Mouse (Mus musculus) inflammation-experienced regulatory T-cells (primary cell): Measurements from ENCODE around the gene Olfr347. TPM values are rescaled to one million over a fixed set of nuclear protein-coding genes. Genes with fewer than 3 reads are reported as not detected.

Experiments
- polyA plus RNA-seq, 2 experiments: library from polyadenylated mRNA; unstranded; fragments of 100-300 nt; shearing (Covaris generic); gene quantifications; one replicate each; pipeline ENCODE4 v1.2.1; 2017

Gene Olfr347
- not detected for polyA plus RNA-seq

DNA sequence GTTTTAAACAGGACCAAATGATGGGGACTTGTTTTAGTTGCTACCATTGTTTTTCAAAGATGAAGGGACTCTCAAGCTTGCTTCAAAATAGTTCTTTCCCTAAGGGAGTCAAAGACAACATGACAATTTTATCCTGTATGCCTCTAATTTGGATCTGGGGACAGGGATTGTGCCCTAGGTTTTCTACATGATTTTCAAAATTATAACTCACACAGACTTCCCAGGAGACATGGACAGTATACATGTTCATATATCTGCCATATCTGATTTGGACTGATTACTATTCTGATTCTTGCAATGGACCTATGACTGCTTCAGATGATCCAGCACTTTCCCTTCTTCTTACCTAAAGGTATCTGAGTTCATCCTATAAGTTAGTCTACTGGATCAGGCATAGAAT, at the start of gene Olfr347:
Gene Olfr347, plus strand, starts transcription at position 301 of the 400 bp plus-strand sequence.

DNA sequence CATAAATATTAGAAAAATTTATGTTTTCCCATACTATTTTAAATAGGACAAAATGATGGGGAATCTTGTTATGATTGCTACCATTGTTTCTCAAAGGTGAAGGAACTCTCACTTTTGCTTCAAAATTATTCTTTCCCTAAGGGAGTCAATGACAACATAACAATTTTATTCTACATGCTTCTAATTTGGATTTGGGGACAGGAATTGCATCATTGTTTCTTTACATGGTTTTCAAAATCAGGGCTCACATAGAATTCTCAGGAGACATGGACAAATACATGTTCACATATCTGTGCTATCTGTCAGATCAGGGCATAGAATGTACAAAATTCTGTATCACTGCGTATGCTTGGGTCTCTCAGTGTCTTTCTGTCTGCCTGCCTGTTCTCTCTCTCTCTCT, 46.2 kb upstream of the Olfr347 start, which contains the start of gene Olfr346:
Gene Olfr346, plus strand, starts transcription at position 301 of the 400 bp plus-strand sequence.

DNA sequence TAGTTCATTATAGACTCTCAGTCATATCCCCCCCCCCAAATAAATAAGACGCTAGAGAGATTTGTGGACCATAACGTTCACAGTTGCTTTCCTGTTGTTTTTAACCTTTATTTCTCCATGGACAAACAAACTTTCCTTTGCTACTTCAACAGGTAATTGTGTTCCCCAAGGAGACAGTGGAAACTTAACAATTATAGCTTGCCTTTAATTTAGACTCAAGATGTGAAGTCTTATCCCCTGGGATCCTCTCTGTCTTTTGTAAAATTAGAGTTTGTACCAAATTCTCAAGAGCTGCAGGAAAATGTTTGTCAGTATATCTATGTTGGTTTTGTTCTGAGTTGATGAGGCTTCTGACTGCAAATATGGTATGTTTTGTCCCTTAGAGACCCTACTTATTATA, 52.3 kb downstream of the Olfr347 start, which contains the start of gene Olfr348:
Gene Olfr348, plus strand, starts transcription at position 301 of the 400 bp plus-strand sequence.

Other genes with a start within 250 kb of the Olfr347 start
- gene Olfr341, start 249.4 kb upstream of the Olfr347 start, polyA plus RNA-seq = under 1 TPM; 0.13 to 0.41 TPM
- not detected for gene Olfr342, start 206.9 kb upstream of the Olfr347 start, polyA plus RNA-seq
- under 1 TPM; 0.07 to 0.27 TPM for gene Olfr344, start 165.2 kb upstream of the Olfr347 start, polyA plus RNA-seq
- gene Olfr345, start 91.9 kb upstream of the Olfr347 start, polyA plus RNA-seq = 1 to 10 TPM in 1 of 2 experiments, not detected in 1; 1.7 TPM
- under 1 TPM; 0.20 TPM for gene Olfr346, start 46.1 kb upstream of the Olfr347 start, polyA plus RNA-seq
- gene Olfr348, start 52.4 kb downstream of the Olfr347 start, polyA plus RNA-seq = not detected
- under 1 TPM in 1 of 2 experiments, not detected in 1; 0.13 TPM for gene Olfr50, start 58.6 kb downstream of the Olfr347 start, polyA plus RNA-seq
- gene Olfr3, start 85.1 kb downstream of the Olfr347 start, polyA plus RNA-seq = not detected
- gene Olfr350, start 114.4 kb downstream of the Olfr347 start, polyA plus RNA-seq = not detected
- gene Olfr351, start 130.8 kb downstream of the Olfr347 start, polyA plus RNA-seq = not detected
- under 1 TPM in 1 of 2 experiments, not detected in 1; 0.09 TPM for gene Olfr352, start 136.6 kb downstream of the Olfr347 start, polyA plus RNA-seq
- gene Olfr353, start 161.0 kb downstream of the Olfr347 start, polyA plus RNA-seq = not detected
- gene Olfr354, start 173.8 kb downstream of the Olfr347 start, polyA plus RNA-seq = under 1 TPM; 0.05 to 0.31 TPM
- gene Olfr355, start 197.0 kb downstream of the Olfr347 start, polyA plus RNA-seq = under 1 TPM; 0.37 to 0.56 TPM
- gene Olfr356, start 205.2 kb downstream of the Olfr347 start, polyA plus RNA-seq = not detected